Mouse (Mus musculus): Measurements from ENCODE around the gene Rbm8a.
"Not testable (repeated sequence)": the region's sequence is repeated elsewhere in the genome, so short reads cannot be mapped to it uniquely, and the experiment has no call there.

The Rbm8a gene

DNA sequence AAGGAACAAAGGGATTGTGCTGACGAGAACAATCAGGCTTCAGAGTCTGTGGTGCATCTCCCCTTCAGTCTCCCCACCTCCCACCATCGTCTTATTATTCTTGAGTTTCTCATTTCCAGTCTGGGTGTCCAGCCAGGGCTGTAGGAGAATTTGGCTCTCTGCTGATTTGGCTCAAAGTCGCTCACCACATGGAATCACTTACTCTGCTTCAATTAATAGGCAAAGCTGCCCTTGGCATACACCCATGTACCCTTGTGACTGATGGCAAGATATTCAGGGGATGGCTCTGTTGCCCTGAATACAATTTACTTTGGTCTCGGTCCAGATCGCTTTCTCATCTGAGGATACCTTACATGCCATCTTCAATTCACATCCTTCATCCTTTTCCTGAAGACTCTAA, 26.4 kb upstream of the Rbm8a start:
- peak; percentile 92 for DNase-seq (ENCODE audit: low read depth)

GRCm38 (mm10) chr3:96606007-96606406, 23.7 kb upstream of the Rbm8a start:
- DNase-seq (ENCODE audit: low read depth) = not testable (repeated sequence)

DNA sequence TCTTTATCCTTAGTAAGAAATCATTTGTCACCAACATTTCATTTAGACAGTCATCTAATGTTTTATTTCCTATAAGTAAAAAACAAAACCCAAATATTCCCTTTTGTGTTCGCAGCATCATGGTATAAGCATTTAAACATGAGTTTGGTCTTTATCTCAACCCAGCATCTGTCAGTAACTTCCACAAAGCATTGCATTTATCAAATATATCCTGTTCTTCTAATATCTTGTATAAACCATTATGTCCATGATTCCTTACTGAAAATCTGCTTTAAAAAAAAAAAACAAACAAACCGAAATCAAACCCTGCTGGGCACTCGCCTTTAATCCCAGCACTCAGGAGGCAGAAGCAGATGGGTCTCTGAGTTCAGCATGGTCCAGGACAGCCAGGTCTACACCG, 23.1 kb upstream of the Rbm8a start:
- no peak for DNase-seq (ENCODE audit: low read depth)

DNA sequence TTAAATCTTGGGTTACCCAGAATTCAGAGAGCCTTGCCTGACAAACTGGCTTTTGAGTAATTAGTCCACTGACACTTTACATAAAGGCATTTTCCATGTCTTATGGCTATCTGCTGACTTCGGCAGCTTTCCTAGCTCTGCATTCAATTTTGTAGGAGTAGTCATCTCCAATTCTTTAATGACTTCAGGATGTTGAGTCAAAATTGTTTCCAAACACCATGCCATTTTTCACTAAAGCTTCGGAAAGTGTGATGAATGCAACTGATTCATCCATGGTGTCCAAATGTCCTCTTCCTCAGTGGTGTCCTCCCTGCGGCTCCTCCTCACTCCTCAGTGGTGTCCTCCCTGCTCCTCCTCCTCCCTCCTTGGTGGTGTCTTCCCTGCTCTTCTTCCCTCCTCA, 11.8 kb upstream of the Rbm8a start:
- peak; percentile 53 for DNase-seq (ENCODE audit: low read depth)

GRCm38 (mm10) chr3:96623201-96623600, 6.5 kb upstream of the Rbm8a start:
- no peak for DNase-seq (ENCODE audit: low read depth)

- no peak for DNase-seq (ENCODE audit: low read depth)
These were observed 2.3 kb downstream of the Rbm8a start for GRCm38 (mm10) chr3:96632058-96632457.

DNA sequence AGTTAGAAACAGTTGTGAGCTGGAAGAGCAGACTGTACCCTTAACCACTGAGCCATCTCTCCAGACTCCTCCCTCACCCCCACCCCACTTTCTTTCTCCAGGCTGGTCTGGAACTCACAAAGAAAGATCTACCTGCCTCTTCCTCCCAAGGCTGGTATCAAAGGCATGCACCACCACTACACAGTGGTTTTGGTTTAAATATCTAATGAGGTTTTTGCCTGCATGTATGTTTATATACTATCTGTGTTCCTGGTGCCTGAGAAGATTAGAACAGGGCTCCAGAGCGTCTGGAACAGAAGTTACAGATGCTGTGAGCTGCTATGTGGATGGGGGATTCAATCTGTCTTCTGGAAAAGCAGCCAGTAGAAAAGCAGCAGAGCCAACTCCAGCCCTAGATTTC, 4.3 kb downstream of the Rbm8a start:
- DNase-seq (ENCODE audit: low read depth) = no peak

DNA sequence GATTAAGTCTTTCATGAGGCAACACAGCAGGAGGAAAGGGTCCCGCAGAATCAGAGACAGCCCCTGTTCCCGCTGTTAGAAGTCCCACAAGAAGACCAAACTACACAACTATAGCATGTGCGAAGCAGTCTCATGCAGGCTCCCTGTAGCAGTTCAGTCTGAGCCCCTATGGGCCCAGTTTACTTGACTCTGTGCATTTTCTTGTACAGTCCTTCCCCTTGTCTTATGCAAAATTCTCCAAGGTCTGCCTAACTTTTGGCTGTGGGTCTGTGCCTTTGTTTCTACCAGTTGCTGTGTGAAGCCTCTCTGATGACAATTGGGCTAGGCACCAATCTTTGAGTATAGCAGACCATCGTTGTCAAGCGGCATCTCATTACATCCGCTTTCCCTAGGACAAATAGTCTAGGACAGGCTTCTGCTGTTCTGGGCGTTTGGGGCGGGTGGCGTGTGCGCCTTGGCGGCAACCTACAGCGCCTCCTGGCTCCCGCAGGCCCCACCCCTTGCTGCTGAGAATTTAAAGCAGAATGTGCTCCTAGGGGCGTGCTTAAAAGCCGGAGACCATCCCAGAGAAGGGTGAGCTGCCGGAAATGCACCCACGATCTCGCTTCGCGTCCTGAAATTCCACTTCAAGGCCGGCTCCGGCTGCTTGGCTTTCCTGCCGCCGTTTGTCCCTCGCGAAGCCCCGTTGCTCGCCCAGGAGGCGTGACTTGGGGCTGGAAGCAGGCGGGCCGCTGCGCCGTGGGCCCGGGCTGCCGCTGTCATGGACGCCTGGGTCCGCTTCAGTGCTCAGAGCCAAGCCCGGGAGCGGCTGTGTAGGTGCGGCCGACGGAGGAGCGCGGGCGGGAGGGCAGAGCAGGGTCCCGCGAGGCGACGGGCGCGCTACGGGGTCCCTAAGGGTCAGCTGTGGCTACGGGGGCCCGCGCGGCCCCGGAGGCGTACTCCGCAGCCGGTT, 5.5 kb downstream of the Rbm8a start, which contains the start of the genes Pex11b and Gm42957:
TSS of gene Pex11b (plus strand) at position 449 of the 952 bp plus-strand sequence.
TSS of gene Gm42957 (plus strand) at position 547 of the 952 bp plus-strand sequence.
- DNase-seq (ENCODE audit: low read depth) = peak; percentile 89

GRCm38 (mm10) chr3:96635906-96636305, 6.2 kb downstream of the Rbm8a start:
- DNase-seq (ENCODE audit: low read depth) = no peak

DNA sequence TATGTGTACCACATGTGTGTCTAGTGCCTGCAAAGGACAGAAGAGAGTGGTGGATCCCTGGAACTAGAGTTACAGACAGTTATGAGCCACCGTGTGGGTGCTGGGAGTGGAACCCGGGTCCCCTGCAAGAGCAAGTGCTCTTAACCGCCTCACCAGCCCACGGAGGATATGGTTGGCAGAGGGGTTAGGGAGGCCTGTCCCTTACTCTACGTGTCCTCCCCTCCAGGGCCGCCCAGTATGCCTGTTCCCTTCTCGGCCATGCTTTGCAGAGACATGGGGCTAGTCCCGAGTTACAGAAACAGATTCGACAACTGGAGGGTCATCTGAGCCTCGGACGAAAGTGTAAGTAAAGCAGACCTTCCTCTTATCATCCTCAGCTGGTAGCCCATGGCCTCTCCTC, 6.7 kb downstream of the Rbm8a start:
- DNase-seq (ENCODE audit: low read depth) = no peak

- peak; percentile 79 for DNase-seq (ENCODE audit: low read depth)
These were observed 9.5 kb downstream of the Rbm8a start for GRCm38 (mm10) chr3:96639219-96639618.

DNA sequence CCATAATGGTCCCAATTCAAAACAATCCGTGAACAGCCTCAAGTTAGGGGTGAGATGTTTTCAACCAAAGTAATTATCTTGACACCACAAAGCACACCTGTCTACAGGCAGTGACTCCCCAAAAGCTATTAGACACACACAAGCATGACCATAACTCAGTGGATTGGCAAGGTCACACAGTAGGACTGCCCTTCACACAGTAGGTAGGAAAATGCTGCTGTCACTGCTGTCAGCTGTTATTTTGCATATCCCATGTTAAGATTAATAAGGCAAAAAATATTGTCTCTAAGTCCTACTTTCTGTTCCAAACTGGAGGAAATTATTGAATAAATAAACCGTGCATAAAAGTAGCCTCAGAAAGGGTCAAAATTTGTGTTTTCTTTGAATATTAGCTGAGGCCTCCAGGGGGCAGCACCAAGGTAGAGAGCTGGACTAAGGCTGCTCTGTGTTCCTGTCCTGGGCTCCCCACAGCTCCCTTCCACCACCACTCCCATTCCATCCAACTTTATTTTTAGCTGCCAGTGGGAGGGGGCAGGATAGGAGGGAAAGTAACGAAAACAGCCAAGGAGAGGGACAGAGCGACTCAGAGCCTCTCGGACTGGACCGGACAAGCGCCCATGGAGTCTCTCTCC, 15.4 kb downstream of the Rbm8a start, which contains the start of gene Itga10:
TSS of gene Itga10 (plus strand) at position 567 of the 632 bp plus-strand sequence.
- peak; percentile 81 for DNase-seq (ENCODE audit: low read depth)

DNA sequence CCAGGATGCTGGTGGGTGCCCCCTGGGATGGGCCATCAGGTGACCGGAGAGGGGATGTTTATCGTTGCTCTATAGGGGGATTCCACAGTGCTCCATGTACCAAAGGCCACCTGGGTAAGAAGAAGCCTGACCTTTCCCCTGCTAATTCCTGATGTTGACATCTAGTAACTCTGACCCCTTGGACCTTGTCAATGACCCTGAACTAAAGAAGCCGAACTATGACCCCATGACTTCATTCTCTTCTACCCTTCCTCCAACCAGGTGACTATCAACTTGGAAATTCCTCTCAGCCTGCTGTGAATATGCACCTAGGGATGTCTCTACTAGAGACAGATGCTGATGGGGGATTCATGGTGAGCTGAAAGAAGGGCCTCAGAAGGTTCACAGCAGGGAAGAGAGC, 17.6 kb downstream of the Rbm8a start:
- DNase-seq (ENCODE audit: low read depth) = no peak

- no peak for DNase-seq (ENCODE audit: low read depth)
These were observed 31.2 kb downstream of the Rbm8a start for GRCm38 (mm10) chr3:96660901-96661300.

DNA sequence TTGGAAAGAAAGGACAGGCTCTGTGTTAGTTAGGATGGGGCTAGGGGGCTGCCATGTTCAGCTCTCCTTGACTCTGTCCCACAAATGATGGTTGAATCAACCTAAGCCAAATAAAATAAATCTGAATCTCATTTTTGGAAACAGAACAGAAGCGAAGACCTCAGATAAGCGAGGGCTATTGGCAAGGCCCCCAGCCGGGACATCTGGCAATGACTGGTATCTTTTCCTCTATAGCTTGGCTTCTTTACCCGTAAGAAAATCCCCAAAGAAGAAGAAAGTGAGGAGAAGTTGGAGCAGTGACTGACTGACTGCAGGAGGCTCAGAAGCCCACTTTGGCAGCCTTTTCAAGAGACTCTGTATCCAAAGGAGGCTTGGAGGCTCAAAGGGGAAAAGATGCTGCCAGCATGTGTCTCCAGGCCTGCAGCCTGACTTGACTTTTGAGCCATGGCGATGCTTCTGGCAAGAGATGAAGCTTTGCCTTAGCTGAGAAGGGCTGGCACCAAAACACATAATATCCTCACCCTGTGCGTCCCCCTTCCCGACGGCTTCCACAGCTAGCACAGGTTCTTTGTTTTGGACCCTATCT, 33.1 kb downstream of the Rbm8a start:
- DNase-seq (ENCODE audit: low read depth) = peak; percentile 58

DNA sequence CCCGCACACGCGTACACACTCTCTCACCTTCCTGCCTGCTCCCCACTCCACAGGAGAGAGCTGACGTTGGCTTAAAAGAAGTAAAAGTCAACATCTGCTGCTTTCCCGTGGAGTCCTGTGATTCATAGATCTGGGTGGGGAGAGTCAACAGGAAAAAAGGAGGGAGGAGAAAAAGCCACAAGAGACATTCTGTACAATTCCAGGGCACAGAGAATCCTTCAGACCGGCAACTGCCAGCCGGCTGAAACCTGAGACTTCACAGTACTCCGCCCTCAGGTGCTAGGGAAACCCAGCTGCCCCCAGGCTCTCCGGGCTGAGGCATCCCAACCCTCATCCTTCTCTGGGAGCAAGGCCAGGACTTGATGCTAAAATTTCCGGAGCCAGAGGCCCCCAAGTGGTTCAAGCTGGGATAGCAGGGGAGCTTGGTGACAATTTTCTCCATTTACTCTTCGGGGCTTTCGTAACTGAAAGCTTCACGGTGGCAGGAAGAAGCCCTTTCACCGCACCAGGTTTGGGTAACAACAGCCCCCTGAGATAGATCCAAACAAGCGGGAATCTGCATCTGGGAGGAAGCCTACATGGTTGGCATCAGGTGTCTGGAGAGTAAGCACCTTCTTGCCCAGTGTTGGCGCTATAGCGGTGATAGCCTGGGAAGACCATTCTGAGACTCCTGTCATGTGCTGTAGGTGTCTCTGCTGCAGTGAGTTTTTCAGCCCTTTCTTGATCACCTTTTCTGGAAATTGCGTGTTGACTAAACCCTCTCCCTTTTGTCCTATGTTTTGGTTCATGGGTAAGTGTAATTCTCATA, 33.9 kb downstream of the Rbm8a start:
- DNase-seq (ENCODE audit: low read depth) = peak; percentile 95

- not testable (repeated sequence) for DNase-seq (ENCODE audit: low read depth)
These were observed 36.1 kb downstream of the Rbm8a start for GRCm38 (mm10) chr3:96665732-96666363.

DNA sequence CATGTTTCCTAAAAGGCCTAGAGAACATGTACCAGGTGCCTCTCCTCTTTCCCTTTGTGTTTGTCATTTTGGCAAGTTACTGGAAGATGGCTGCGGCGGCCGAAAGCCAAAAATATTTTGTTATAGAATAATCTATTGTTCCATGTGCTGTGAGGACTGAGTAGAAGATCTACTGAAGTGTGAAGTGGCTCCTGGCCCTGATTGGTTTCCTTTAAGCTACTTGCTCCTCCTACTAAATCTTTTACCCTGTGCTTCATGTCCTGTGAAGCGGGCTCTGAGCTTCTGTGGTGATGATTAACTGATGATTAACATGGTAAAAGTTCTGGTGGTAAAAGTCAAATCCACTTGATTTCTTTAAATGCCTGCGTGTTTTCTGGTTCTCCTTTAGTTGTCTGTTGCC, 37.2 kb downstream of the Rbm8a start:
- DNase-seq (ENCODE audit: low read depth) = no peak

DNA sequence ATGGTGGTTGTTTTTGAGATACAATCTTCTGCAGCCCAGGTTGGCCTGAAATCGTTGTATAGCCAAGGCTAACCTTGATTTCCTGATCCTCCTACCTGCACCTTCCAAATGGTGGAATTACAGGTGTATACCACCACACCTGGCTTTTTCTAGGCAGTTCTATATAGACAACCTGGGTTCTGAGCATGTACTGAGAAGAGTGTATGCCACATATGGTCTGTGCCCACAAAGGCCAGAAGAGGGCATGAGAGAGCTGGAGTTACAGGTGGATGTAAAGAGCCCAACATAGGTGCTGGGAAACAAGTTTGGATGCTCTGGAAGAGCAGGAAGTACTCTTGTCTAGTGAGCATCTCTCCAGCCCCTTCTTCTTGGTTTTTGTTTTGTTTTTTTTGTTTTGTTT, 37.6 kb downstream of the Rbm8a start:
- peak; percentile 66 for DNase-seq (ENCODE audit: low read depth)

GRCm38 (mm10) chr3:96668424-96669067, 38.8 kb downstream of the Rbm8a start:
- peak; percentile 38 for DNase-seq (ENCODE audit: low read depth)

Data from NIH3T3 (cell line).